Mouse (Mus musculus) left cerebral cortex, postnatal 14 days (tissue): ENCODE results near the gene Shd. TPM values are rescaled to one million over a fixed set of nuclear protein-coding genes. Genes with fewer than 3 reads are reported as not detected.
"Not testable (repeated sequence)": the region's sequence is repeated elsewhere in the genome, so short reads cannot be mapped to it uniquely, and the experiment has no call there.

Experiments used
- DNase-seq, 2 experiments: peaks; one replicate each; pipeline ENCODE4 v3.0.0; 2021 to 2022; ENCODE audit warnings: low spot score in 2 of 2, mixed read lengths in 1 of 2
- intact Hi-C: fragments of 180-260 bp; cut with DNase I; formaldehyde crosslinking; loops from one replicate; pipeline ENCODE4 v1.15.1; 2025
- long read RNA-seq, 2 experiments: library from polyadenylated mRNA; stranded (forward); transcript quantifications; one replicate each; pipeline ENCODE4 v2.0.0; 2021
- total RNA-seq, 2 experiments: library from RNA; stranded (reverse); gene quantifications; 2 replicates each; pipeline ENCODE4 v1.2.3; 2021

The Shd gene
- 10 to 100 TPM; 34.3 to 39.5 TPM for total RNA-seq
- long read RNA-seq, experiment 1, transcript Shd-201 (7 exons, 1,546 nt) = major isoform, 18 of 47 reads
- long read RNA-seq, experiment 1, transcript Shd-202 (7 exons, 1,430 nt) = minor isoform, 11 of 47 reads
- long read RNA-seq, experiment 1, partial matches to known transcripts = 7 of 47 reads
- long read RNA-seq, experiment 1, other reads (novel, unspliced or antisense) = 11 of 47 reads
- long read RNA-seq, experiment 2, transcript Shd-202 (7 exons, 1,430 nt) = minor isoform, 5 of 30 reads
- long read RNA-seq, experiment 2, transcript Shd-201 (7 exons, 1,546 nt) = major isoform, 12 of 30 reads
- long read RNA-seq, experiment 2, partial matches to known transcripts = 4 of 30 reads
- long read RNA-seq, experiment 2, other reads (novel, unspliced or antisense) = 7 of 30 reads

GRCm38 (mm10) chr17:55969966-55970891 is at the start of gene Shd:
TSS of gene Shd (plus strand) at chr17:55970467.
- no peak for DNase-seq
- intact Hi-C loops = no loop called here

GRCm38 (mm10) chr17:55931553-55932502 is 38.4 kb upstream of the Shd start:
- peak; percentile 62 to 75 for DNase-seq
- intact Hi-C loops = no loop called here

DNA sequence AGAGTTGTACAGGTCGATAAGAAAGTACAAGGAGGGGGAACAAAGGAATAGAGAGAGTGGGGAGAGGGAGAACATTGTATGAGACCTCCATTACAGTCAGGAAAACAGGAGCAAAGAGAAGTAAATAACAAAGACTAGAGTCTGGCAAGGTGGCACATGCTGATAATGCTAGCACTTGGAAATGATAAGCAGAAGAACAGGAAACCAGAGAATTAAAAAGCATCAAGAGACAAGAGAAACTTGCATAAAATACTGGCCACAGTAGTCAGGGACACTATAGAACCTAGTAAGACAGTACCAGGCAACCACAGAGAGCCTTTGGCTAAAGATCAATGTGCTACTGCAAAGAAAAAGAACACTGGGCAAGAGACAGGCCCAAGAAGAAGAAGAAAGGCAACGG is 37.6 kb upstream of the Shd start:
- intact Hi-C loops = no loop called here
- no peak for DNase-seq

- intact Hi-C loops = no loop called here
- DNase-seq = no peak
Observed at GRCm38 (mm10) chr17:55933191-55933590, 37.1 kb upstream of the Shd start.

DNA sequence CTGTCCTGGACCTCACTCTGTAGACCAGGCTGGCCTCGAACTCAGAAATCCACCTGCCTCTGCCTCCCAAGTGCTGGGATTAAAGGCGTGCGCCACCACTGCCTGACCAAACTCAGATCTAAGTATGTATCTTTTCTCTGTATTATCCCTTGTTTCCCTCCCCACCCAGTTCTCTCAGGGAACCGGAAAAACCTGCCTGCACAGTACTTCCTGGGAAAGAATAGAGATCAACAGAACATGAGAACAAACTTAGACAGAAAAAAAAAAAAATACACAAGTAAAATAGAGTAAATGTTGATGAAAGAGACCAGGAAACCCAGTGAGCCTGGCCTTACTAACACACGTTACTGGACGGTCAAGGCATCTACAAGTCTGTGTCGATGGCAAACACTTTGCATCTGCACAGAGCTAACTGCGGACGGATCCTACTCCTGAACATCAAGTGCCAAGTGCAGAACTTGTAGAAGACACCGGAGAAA is 25.8 kb upstream of the Shd start:
- DNase-seq, intact Hi-C loops: not testable (repeated sequence)

DNA sequence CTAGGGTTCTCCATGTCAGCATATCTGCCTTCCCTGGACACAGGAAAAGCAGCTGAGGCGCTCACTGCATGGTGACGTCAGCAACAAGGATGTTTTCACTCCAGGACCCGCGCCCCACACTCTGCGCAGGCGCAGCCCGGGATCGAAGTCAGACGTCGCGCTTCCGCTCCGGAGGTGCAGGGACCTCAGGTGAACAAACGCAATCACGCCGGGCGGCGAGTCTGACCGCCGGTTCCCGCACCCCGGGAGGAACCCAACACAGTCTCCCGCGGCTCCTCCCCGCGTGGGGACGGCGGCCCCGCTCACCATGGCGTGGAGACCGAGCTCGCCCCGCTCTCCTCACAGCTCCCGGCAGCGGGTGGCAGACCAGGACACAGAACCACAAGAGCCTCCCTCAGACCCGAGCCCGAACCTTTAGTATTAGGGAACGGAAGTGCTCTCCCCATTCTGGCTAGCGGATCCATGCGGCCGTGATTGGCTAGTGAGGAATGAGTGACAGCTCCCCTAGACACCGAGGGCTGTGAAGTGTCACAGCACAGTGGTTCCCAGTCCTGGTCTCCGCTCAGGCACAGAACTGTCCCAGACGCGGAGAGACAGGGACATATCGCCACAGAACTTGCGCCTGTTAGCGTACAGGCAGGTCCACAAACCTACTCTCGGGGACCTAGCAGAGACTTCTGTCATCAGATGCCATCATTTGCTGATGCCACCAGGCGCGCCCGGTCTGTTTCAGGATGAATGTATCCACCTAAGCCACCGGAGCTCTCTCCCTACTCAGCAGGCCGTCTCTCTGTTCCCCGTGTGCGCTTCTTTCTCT is 25.2 kb upstream of the Shd start:
- peak; percentile 94 to 96 for DNase-seq
- intact Hi-C loops = loop anchor here (5.0 kb wide), 1 partner anchor 53 kb away; the partner anchor contains the start of gene Zfp959

DNA sequence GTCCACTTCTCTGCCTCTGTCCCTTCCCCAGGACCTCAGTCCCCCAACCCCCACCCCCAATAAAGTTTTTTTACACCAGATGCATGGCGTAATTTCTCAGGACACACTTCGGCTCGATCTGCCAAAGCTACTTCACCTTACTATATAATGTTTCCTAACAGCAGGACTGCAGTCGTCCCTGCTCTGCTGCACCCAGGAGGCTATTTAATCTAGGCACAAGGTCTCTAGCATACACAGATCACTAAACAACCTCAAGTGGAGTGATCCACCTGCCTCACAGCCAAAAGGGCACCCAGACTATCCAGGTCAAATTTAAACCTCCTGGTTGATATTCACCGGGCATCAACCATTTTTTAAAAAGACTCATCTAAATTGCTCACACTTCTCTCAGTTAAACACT is 24.6 kb upstream of the Shd start:
- intact Hi-C loops = loop anchor here (5.0 kb wide), 1 partner anchor 53 kb away; the partner anchor contains the start of gene Zfp959
- DNase-seq = no peak

DNA sequence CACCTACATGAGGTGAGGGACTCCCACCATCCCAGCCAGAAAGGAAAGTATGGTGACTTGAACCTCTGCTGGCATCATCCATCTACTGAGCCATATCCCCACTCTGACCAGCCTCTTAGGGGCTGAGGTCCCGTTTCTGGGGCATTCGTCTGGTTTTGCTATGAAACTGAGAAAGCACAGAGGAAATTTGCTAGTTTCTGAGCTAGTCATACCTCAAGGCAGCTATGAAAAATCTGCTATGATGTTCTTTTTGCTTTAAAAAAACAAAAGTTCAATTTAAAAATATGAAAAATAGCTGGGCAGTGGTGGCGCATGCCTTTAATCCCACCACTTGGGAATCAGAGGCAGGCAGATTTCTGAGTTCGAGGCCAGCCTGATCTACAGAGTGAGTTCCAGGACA is 21.6 kb upstream of the Shd start:
- DNase-seq = no peak
- intact Hi-C loops = loop anchor here (5.0 kb wide), 1 partner anchor 56 kb away; the partner anchor contains the start of gene Zfp959

GRCm38 (mm10) chr17:55949400-55949799 is 20.9 kb upstream of the Shd start, which contains the start of gene Zfp119b:
TSS of gene Zfp119b (minus strand) at chr17:55949500.
- intact Hi-C loops = loop anchor here (5.0 kb wide), 1 partner anchor 57 kb away; the partner anchor contains the start of gene Zfp959
- DNase-seq = no peak

DNA sequence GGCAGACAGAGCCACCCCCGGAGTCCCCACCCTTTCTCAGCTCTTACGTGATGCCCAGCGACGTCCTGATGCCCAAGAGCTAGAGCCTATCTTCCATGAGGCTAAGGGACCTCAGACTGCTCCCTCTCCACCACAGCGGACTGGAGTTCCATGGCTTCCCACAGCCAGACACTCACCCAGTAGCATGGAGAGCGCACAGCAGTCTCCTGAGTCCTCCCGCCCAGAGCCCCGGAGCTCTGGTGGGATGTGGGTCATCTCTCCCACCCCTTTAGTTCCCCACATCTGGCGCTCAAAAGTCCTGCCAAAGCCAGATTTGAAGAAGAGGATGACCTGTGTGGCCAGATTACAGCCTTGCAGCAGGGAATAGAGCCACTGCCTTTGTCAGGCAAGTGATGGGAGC is 19.7 kb upstream of the Shd start:
- no peak for DNase-seq

DNA sequence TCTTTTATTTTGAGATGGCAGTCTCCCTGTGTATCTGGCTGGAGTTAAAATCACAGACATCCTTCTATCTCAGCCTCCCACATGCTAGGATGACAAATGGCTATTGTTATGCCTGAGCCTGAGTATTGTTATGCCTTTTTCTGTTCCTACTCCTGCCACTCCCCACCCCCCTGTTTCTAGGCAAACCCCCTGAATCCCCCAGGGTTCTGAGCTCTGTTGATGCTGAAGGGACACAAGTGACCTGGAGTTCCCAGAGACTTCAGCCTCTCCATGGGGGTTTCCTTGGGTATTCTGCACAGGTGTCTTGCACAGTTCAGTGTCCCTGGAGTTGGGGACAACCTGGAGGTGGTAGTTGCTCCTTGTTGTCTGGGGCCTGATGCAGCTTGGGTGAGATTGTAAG is 18.2 kb upstream of the Shd start:
- DNase-seq = no peak
- intact Hi-C loops = no loop called here

More for the DNA sequence above, 19.7 kb upstream of the Shd start:
- intact Hi-C loops = no loop called here

DNA sequence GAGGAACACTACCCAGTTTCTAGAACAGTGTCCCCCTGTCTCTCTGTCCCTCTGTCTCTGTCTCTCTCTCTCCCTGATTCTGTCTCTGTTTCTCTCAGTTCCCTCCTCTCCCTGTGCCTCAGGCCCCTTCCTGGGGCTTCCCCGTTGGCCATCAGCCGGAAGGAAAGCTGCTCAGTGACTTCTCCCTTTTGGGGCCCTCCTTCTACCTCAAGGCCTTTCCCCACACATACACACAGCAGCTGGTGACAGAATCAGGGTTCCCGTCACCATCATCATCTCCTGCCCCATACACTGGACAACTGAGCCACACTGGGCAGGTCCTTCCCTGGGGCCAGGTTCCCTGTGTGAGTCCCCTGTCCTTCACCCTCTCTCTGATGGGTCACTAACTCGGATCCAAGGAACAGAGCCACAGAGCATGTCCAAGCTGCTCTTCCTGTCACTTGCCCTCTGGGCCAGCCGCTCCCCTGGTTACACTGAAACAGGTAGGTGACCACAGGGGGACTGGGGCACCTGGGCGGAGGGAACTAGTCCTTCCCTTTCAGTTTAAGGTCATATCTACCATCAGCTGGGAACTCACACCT is 17.7 kb upstream of the Shd start, which contains the start of gene Ebi3:
TSS of gene Ebi3 (plus strand) at position 194 of the 581 bp plus-strand sequence.
- intact Hi-C loops = no loop called here
- peak in 1 of 2 experiments; percentile 3 for DNase-seq

GRCm38 (mm10) chr17:55953751-55954150 is 16.5 kb upstream of the Shd start:
- DNase-seq = no peak
- intact Hi-C loops = no loop called here

DNA sequence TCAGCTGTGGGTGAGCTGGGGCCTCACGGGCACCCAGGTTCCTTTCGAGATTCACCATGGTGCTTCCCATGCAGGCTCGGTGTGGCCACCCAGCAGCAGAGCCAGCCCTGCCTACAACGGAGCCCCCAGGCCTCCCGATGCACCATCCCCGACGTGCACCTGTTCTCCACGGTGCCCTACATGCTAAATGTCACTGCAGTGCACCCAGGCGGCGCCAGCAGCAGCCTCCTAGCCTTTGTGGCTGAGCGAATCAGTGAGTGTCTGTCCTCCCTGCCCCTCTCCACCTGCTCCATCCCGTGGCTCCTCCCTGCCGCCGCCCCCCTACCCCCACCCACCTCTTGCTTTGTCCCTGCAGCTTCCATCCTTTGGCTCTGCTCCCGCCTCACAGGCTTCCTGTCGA is 16.0 kb upstream of the Shd start:
- DNase-seq = no peak
- intact Hi-C loops = no loop called here

- DNase-seq = peak; percentile 67 to 82
- intact Hi-C loops = loop anchor here (5.0 kb wide), 1 partner anchor 254 kb away; no protein-coding TSS in a partner anchor
Observed at GRCm38 (mm10) chr17:55956129-55956528, 14.1 kb upstream of the Shd start.

- DNase-seq = no peak
Observed at GRCm38 (mm10) chr17:55956591-55956990, 13.7 kb upstream of the Shd start.

DNA sequence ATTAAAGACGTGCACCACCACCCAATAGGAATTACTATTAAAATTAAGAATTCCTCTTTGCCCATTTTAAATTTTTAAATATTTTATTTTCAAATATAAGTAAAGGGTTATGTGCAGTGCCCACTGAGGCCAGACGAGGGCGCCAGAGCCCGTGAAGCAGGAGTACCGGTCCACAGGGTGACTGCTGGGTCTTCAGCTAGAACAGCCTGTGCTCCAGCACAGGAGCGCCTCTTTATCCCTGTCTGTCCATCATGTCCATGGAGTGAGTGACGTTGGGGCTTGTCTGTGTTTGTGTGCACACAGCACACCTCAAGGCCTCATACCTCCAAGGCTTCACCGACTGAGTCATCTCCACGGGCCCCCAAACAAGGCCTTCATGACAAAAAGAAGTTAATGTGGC is 13.1 kb upstream of the Shd start:
- DNase-seq = peak; percentile 71 to 79
- intact Hi-C loops = loop anchor here (5.0 kb wide), 1 partner anchor 255 kb away; no protein-coding TSS in a partner anchor

More at GRCm38 (mm10) chr17:55956591-55956990, 13.7 kb upstream of the Shd start:
- intact Hi-C loops = loop anchor here (5.0 kb wide), 1 partner anchor 254 kb away; no protein-coding TSS in a partner anchor
